Mouse (Mus musculus): ENCODE results near the gene Cacnb4.

DNA sequence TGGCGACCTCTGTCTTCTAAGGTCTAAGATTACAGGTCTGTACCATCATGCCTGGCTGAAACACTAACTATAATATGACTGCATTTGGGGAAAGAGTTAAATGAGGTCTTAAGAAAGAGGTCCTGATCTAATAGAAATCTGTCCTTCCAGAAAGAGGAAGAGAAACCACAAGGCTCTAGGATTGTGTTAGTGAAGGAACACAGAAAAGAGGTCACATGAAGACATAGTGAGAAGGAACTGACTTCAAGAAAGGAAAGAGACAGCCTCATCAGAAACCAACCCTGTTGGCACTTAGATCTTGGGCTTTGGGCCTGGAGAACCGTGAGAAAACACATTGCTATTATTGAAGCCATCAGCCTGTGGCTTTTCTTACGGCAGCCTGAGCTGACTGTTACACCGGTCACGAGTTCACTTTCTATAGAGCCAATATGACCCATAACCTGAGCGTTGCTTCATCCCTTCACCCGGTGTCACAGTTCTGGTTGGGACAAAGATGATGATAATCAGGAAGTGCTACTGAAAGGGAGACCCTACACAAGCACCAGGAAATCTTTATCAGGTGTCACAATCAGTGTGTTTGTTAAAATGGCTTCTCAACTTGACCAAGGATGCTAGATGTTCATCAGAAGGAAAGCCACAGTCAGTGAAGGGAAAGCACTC, 153.4 kb downstream of the Cacnb4 start:
- TF ChIP-seq POLR2A (IDR thresholded peaks at IDR 0.05; ENCODE audit: insufficient read depth, low read length) (no peak), CTCF (IDR thresholded peaks at IDR 0.05; ENCODE audit: low read depth, low read length) (no peak)

Measured in ES-Bruce4 (cell line).